Mouse (Mus musculus) megakaryocyte, embryonic 14.5 days (primary cell): Measurements from ENCODE around the gene Prr9.

Experiments used
- FLI1 ChIP-seq: IDR thresholded peaks from 2 replicates; pipeline ENCODE4 v1.6.1; 2012; ENCODE audit warnings: low read length, inconsistent platforms, mixed read lengths
- GATA1 ChIP-seq: IDR thresholded peaks from 3 replicates; pipeline ENCODE4 v1.6.1; 2012; ENCODE audit warnings: mixed read lengths, low read length, inconsistent platforms, borderline replicate concordance

- TF ChIP-seq GATA1 (no peak), FLI1 (no peak)
Measured at GRCm38 (mm10) chr3:92147420-92147819, 23.7 kb upstream of the Prr9 start.
